Mouse (Mus musculus) kidney, adult 2 months (tissue): ENCODE measurements around the gene Syt17. TPM values are rescaled to one million over a fixed set of nuclear protein-coding genes. Genes with fewer than 3 reads are reported as not detected.

Experiments
- DNase-seq: peaks from one replicate; pipeline ENCODE4 v3.0.0; 2021
- H3K27ac ChIP-seq: fragments of 200-500 bp; 2 replicates; pipeline ENCODE4 v1.5.1; 2012; ENCODE audit warnings: low read depth, low read length, control low read depth, inconsistent platforms; ENCODE audit not compliant: insufficient read depth
- H3K27me3 ChIP-seq: fragments of 200-500 bp; replicated peaks from 2 replicates; pipeline ENCODE4 v1.6.1; 2012; ENCODE audit warnings: mild to moderate bottlenecking, moderate library complexity, low read length, inconsistent platforms; ENCODE audit not compliant: control insufficient read depth, insufficient read depth
- H3K36me3 ChIP-seq: fragments of 200-500 bp; 2 replicates; pipeline ENCODE4 v1.6.1; 2012; ENCODE audit warnings: mild to moderate bottlenecking, moderate library complexity, low read length, inconsistent platforms; ENCODE audit not compliant: control insufficient read depth, insufficient read depth
- H3K4me1 ChIP-seq: fragments of 200-500 bp; 2 replicates; pipeline ENCODE4 v1.6.1; 2011; ENCODE audit warnings: low read length; ENCODE audit not compliant: control insufficient read depth, insufficient read depth
- H3K4me3 ChIP-seq: fragments of 200-500 bp; 2 replicates; pipeline ENCODE4 v1.5.1; 2011; ENCODE audit warnings: mild to moderate bottlenecking, low read depth, low read length, control low read depth; ENCODE audit not compliant: insufficient read depth
- CTCF ChIP-seq: fragments of 200-500 bp; conservative IDR thresholded peaks from 2 replicates; pipeline ENCODE4 v1.5.1; 2011; ENCODE audit warnings: low read depth, mild to moderate bottlenecking, control low read depth, low read length, moderate library complexity, mixed read lengths; ENCODE audit not compliant: insufficient read depth, insufficient read length
- POLR2A ChIP-seq: fragments of 200-500 bp; IDR thresholded peaks from one replicate; pipeline ENCODE4 v1.6.1; 2011; ENCODE audit warnings: low read depth, low read length, control low read depth
- WGBS: fragments of 180-500 bp; shearing (Covaris S2); methylation state at CpG from one replicate; pipeline ENCODE4 v1.1.7; 2018; 5-methylcytosine and 5-hydroxymethylcytosine counted together
- polyA plus RNA-seq: library from polyadenylated mRNA; depleted of rRNA; stranded (reverse); fragments of >200 nt; gene quantifications from 2 replicates; pipeline ENCODE4 v1.2.3, GENCODE M21; 2012

Syt17 gene
- polyA plus RNA-seq, 1 experiment: 10.6 TPM

DNA sequence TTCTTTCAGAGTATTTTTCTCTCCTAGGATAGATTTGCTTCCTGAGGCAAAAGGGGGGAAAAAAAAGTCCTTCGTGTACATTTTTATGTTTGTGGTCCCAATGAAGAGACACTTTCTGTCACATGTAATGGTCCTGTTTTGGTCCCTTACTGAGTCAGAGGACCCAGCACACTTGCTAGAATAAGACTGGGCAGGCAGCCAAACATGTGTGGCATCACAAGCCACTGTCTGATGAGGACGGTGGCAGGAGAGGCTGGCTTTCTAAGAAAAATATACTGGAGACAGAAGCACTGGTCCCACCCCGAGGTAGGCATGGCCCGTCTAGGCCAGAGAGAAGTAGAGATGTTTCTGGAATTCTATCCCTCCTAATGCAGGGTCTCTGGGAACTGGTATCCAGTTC, 5.7 kb upstream of the Syt17 start:
- Histone ChIP-seq H3K27me3 (no peaks in the 10 kb centered on the region), H3K27ac (no peak overlapping the region), H3K36me3 (no peaks in the 10 kb centered on the region), H3K4me1 (no peaks in the 10 kb centered on the region), H3K4me3 (no peak overlapping the region)
- TF ChIP-seq POLR2A: no peak
- no peak for TF ChIP-seq CTCF
- DNase-seq: no peak
- WGBS: 55% methylated on average over 4 of the region's 4 CpGs

- Histone ChIP-seq H3K4me1 (no peaks in the 10 kb centered on the region), H3K27ac (no peak overlapping the region), H3K27me3 (no peaks in the 10 kb centered on the region), H3K4me3 (no peak overlapping the region), H3K36me3 (no peaks in the 10 kb centered on the region)
- 54% methylated on average over 2 of the region's 2 CpGs for WGBS
- TF ChIP-seq CTCF: no peak
- no peak for TF ChIP-seq POLR2A
- no peak for DNase-seq
Measured at GRCm38 (mm10) chr7:118452940-118453339, 4.9 kb upstream of the Syt17 start.

DNA sequence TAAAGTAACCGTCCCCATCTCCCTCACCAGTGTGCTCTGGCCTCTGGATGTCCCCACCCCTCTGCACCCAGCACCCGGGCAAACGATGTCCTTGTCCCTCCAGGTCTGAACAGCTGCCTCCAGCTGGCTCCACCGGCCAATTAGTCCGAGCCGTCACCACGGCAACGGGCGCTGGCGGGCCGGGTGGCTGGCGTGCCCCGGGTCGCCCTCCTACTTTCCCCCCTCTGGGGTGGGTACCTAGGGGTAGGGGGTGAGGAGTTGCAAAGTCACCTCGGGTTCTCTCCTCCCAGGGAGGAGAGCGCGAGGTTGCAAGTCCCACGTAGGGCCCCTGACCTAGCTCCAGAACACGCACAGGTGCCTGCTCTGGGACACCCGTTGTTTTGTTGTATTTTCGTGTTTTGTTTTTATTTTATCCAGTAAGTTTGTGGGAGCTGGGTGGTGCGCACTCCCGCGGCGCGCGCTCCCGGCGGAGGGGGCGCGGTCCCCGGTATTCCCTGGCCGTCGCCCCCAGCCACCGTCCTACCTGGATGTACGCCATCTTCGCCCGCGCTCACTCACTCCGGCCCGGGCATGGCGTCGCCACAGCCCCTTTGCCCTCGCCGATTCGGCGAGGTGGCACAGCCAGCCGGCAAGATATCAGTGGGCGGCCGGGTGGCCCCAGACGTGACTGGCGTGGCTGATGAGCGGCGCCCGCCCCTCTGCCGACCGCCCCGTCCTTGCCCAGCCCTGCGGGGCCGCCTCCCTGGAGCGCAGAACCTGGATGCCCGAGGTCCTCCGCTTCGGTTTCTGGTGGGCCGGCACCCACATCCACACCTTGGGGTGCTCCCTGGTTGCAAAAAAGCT, 510 bp downstream of the Syt17 start:
- H3K36me3 ChIP-seq: no peaks in the 10 kb centered on the region
- peak overlapping the region; percentile 53 for H3K4me3 ChIP-seq
- H3K27me3 ChIP-seq: no peaks in the 10 kb centered on the region
- peak; percentile 67 for DNase-seq
- no peaks in the 10 kb centered on the region for H3K4me1 ChIP-seq
- under 1% methylated on average over 65 of the region's 65 CpGs for WGBS
- TF ChIP-seq POLR2A (no peak), CTCF (no peak)
- H3K27ac ChIP-seq: peak overlapping the region; percentile 14

DNA sequence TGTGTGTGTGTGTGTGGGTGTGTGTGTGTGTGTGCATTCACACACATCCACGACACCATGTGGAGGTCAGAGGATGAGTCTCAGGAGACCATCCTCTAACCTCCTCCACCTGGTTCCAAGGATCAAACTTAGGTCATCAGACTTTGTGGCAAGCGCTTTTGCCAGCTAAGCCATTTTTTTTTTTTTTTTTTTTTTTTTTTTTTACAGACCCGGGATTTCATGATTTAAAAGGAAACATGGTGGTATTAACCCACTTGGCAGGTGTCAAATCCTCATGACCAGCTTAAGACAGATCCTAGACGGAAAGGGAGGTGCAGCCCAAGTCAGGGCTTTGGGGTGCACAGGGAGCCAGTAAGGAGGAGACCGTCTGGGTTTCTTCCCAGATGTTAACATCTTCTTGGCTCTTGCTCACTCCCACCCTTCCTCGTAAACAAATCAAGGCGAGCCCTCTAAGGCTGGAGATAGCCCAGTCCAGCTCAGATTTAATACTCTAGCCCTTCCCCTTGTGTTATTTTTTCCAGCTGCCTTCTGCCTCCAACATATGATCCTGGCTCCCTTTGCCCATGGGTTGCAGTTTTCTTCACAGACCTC, 4.0 kb downstream of the Syt17 start:
- H3K27ac ChIP-seq: no peak overlapping the region
- WGBS: 45% methylated on average over 7 of the region's 7 CpGs
- H3K4me3 ChIP-seq: no peak overlapping the region
- no peak for TF ChIP-seq CTCF
- TF ChIP-seq POLR2A: no peak
- DNase-seq: no peak
- no peaks in the 10 kb centered on the region for H3K4me1 ChIP-seq
- H3K27me3 ChIP-seq: no peaks in the 10 kb centered on the region
- H3K36me3 ChIP-seq: no peaks in the 10 kb centered on the region

DNA sequence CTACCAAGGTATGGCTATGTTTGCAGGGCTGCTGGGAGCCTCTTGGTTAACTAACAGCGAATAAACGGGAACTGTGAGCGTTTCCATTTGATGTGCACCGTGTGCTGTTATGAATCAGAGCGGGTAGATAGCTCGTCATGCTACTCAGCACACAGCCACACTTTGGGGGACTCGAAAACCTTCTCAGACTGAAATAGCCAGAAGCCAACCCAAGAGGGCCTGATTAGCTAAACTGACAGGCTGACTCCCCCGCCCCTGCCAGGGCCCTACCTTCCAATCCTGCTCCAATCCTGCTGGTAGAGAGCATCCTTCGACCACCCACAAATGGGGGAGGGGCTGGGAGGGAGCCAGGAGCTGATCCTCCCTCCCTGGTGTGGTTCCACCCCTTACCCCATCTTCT, 4.7 kb downstream of the Syt17 start:
- Histone ChIP-seq H3K4me1 (no peaks in the 10 kb centered on the region), H3K27ac (no peak overlapping the region), H3K36me3 (no peaks in the 10 kb centered on the region), H3K4me3 (no peak overlapping the region), H3K27me3 (no peaks in the 10 kb centered on the region)
- no peak for TF ChIP-seq POLR2A
- no peak for TF ChIP-seq CTCF
- no peak for DNase-seq
- 9% methylated on average over 9 of the region's 9 CpGs for WGBS

DNA sequence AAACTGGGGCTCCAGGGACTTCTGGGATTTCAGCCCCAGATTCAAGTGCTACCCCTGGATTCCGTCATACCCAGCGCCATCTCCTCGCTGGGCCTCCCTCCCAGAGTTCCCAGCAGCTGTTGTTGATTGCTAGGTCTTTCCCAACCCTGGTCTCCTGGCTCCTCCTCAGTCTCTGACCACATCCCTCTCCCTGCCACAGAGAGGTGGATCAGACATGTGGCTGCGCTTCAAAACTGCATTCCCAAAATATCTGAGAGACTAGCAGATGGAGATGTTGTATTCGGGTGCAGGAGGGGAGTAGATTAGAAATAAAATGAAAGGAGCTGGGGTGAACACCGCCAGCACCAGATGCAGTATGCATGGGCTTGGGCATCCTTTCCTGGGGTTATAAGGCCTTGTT, 6.5 kb downstream of the Syt17 start:
- no peak for TF ChIP-seq POLR2A
- TF ChIP-seq CTCF: no peak
- Histone ChIP-seq H3K4me1 (no peaks in the 10 kb centered on the region), H3K27ac (no peak overlapping the region), H3K27me3 (no peaks in the 10 kb centered on the region), H3K4me3 (no peak overlapping the region), H3K36me3 (no peaks in the 10 kb centered on the region)
- WGBS: 87% methylated on average over 6 of the region's 6 CpGs
- DNase-seq: no peak

GRCm38 (mm10) chr7:118437101-118437802, 10.8 kb downstream of the Syt17 start:
- H3K4me1 ChIP-seq: no peaks in the 10 kb centered on the region
- DNase-seq: peak; percentile 22
- no peak overlapping the region for H3K4me3 ChIP-seq
- H3K36me3 ChIP-seq: no peaks in the 10 kb centered on the region
- H3K27ac ChIP-seq: no peak overlapping the region
- H3K27me3 ChIP-seq: no peaks in the 10 kb centered on the region
- peak; percentile 65 for TF ChIP-seq CTCF
- no peak for TF ChIP-seq POLR2A
- WGBS: 60% methylated on average over 7 of the region's 7 CpGs
